Mouse (Mus musculus): ENCODE results near the gene Slc38a3. TPM values are rescaled to one million over a fixed set of nuclear protein-coding genes. Genes with fewer than 3 reads are reported as not detected.

Slc38a3 gene
- total and polyA plus RNA-seq, 3 experiments: not detected

DNA sequence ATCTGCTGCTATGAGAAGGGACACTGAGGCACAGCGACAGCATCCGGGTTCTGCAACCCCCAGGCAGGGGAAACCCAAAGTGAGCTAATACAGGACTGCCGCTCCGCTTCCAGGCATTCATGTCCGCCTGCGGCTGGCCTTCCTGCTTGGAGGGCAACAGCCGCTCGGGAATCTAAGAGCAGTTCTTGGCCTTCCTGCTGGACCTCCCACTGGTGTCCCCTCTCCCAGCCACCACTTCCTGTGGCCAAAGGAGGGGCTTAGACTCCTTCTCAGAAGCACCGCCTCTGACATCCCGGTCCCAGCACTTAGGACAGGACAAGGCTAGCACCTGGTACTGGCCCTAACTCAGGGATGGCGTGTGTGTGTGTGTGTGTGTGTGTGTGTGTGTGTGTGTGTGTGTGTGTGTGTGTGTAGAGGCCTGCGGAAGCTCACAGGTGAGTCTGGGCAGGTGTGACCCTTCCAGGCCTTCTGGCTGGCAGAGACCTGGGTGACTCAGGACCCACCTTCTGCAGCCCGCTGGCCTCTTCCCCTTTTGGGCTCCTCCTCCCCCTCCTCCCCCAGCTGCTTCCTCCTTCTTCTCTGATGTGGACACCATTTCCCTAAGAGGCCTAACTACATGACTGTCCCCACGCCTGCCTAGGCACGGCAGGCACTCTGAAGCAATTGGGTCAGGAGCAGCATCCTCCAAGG, 40.5 kb downstream of the Slc38a3 start (continued):
- no peak for TF ChIP-seq ZMIZ1 (IDR thresholded peaks at IDR 0.05; ENCODE audit: low read depth, low read length)
- no peak; the same call in 1 of the 2 replicates for TF ChIP-seq TAL1 (IDR thresholded peaks at IDR 0.05; ENCODE audit: low read length)
- TF ChIP-seq POLR2A (IDR thresholded peaks at IDR 0.05; ENCODE audit: control insufficient read depth in 1 of 2, insufficient read depth in 1 of 2, low read depth in 1 of 2, low read length in 2 of 2, poor library complexity in 1 of 2): peak in 1 of 2 experiments; percentile 43; a peak in 1 of 4 replicates
- TF ChIP-seq ZKSCAN1 (IDR thresholded peaks at IDR 0.05; ENCODE audit: low read depth, low read length): no peak
- TF ChIP-seq MEF2A (IDR thresholded peaks at IDR 0.05; ENCODE audit: extremely low read depth, insufficient replicate concordance, low read depth, low read length, poor library complexity, severe bottlenecking): no peak
- TF ChIP-seq HCFC1 (IDR thresholded peaks at IDR 0.05; ENCODE audit: low read depth, low read length): peak; percentile 56; the same call in 1 of the 2 replicates

DNA sequence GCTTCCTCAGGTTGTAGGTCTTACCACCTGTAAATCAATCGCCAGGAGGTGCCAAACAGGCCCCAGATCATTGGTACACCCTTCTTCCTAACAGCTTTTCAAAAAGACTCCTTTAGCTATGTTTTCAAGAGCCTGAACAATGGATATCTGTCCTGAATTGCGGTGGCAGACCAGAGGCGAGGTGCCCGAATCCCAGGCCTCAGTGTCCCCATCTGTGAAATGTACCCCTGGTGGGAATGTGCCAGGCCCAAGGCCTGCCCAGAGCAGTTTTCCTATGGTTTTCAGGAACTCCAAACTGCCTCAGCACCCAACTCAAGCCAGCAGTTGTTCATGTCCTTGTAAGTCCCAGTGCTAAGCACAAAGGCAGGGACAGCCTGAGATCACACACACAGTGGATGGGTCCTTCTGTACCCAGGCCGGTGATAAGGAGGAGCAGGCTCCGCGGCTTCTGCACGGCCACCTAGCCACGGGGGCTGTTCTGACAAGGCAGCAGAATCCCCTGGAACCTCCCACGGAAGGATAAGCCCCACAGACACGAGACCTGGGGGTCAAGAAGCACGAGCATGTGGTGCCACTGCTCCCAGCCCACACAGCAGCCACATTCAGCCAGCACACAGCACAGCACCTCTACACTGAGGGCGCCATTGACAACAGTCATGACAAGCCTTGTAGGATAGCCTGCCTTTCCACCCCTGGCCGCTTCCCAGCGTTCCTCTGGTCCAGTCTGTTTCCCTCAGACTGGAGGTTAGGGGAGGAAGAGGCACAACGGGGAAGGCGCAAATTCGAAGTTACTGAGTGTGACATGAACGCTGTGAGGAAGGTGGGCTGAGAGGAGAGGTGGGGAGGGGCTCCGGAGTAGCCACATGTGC, 41.7 kb downstream of the Slc38a3 start:
- Histone ChIP-seq H3K9ac (ENCODE audit: control insufficient read depth, low read depth, low read length, poor library complexity, severe bottlenecking) (no peak overlapping the region), H3K79me2 (ENCODE audit: control insufficient read depth, insufficient read depth, low read length, poor library complexity) (peaks cover 54% of the 10 kb centered on the region), H3K36me3 (ENCODE audit: control insufficient read depth in 1 of 2, insufficient read depth in 2 of 2, low read length in 2 of 2) (peaks cover 0 to 24% of the 10 kb centered on the region in 2 experiments; a peak in 2 of 4 replicates), H3K9me3 (replicated peaks; ENCODE audit: insufficient read depth, low read length) (no peaks in the 10 kb centered on the region), H3K4me3 (ENCODE audit: control insufficient read depth in 1 of 2, insufficient read depth in 1 of 2, low read depth in 2 of 2, low read length in 2 of 2) (no peak overlapping the region), H3K27ac (ENCODE audit: control insufficient read depth, low read depth, low read length) (no peak overlapping the region), H3K4me1 (ENCODE audit: control insufficient read depth in 1 of 2, insufficient read depth in 2 of 2, low read length in 2 of 2) (peaks cover 13 to 34% of the 10 kb centered on the region in 2 experiments), H3K27me3 (ENCODE audit: control insufficient read depth in 1 of 2, insufficient read depth in 2 of 2, low read length in 2 of 2) (no peaks in the 10 kb centered on the region)
- TF ChIP-seq ZC3H11A (IDR thresholded peaks at IDR 0.05; ENCODE audit: low read depth, low read length) (no peak), POLR2AphosphoS5 (IDR thresholded peaks at IDR 0.05; ENCODE audit: borderline replicate concordance, low read depth, low read length) (no peak), RAD21 (IDR thresholded peaks at IDR 0.05; ENCODE audit: low read depth, low read length) (no peak), CTCF (IDR thresholded peaks at IDR 0.05 in 2 of 3, conservative IDR thresholded peaks at IDR 0.05 in 1 of 3; ENCODE audit: control insufficient read depth in 1 of 3, insufficient read depth in 1 of 3, low read depth in 2 of 3, low read length in 3 of 3, poor library complexity in 1 of 3, severe bottlenecking in 1 of 3) (no peak), ELF1 (IDR thresholded peaks at IDR 0.05; ENCODE audit: low read depth, low read length) (no peak), MAX (IDR thresholded peaks at IDR 0.05; ENCODE audit: low read length) (no peak), MYB (IDR thresholded peaks at IDR 0.05; ENCODE audit: low read depth, low read length) (no peak), JUND (IDR thresholded peaks at IDR 0.05; ENCODE audit: low read depth, low read length) (no peak), NRF1 (IDR thresholded peaks at IDR 0.05; ENCODE audit: insufficient read depth, low read depth, low read length, poor library complexity, severe bottlenecking) (no peak), CHD2 (IDR thresholded peaks at IDR 0.05; ENCODE audit: low read length) (no peak), MXI1 (IDR thresholded peaks at IDR 0.05; ENCODE audit: low read depth, low read length) (no peak)
- DNase-seq (ENCODE audit: low read depth, low spot score): no peak

Measured in MEL (cell line).